Comparison of ENCODE assay signal across 19 mouse cellular contexts in the genomic region with DNA sequence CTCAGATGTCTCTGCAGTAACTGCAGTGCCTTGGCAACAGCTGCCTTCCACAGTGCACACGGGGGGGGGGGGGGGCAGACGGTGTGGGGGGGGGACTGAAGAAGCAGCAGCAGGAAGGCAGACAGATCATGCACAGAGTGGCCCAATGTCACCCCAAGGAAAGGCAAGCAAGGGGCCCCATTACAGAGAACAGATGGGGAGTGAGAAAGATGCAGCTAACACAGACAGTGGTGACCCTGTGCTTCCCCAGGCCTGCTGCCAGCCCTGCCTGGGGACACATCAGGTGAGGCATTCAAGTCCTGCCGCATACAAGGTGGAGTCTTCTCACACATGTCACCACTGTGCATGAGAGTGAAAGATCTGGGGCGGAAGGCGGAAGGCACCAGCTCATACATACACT.
DNase-seq lines count a peak whose midpoint lies in the region; ATAC-seq and TF ChIP-seq lines count a peak whose summit lies in the region.
"Had no signal": no experiment of that assay in that cellular context is flagged by ENCODE, and none has a peak within 500 bp of the region (broad histone marks: within the 10 kb centered on the region; RNA-seq: fewer than 3 reads in every experiment).

No protein-coding gene starts in this region.

- peaks cover 8% of the 10 kb centered on the region; the same call in 1 of the 2 replicates for H3K4me1 ChIP-seq in megakaryocyte, embryonic 14.5 days
- peaks cover 9% of the 10 kb centered on the region; the same call in 1 of the 2 replicates for H3K4me1 ChIP-seq in hindbrain, embryonic 14.5 days (replicated peaks; ENCODE audit: control insufficient read depth, insufficient read depth, low read length)
- peaks cover 3% of the 10 kb centered on the region; the same call in 1 of the 2 replicates for H3K4me1 ChIP-seq in stomach, postnatal 0 days (replicated peaks; ENCODE audit: control insufficient read depth, insufficient read depth)
- H3K4me1 ChIP-seq: embryonic facial prominence, embryonic 12.5 days had no signal

- H3K4me2 ChIP-seq in hindbrain, embryonic 14.5 days (replicated peaks): no peak overlapping the region
- no peak overlapping the region for H3K4me2 ChIP-seq in stomach, postnatal 0 days (replicated peaks; ENCODE audit: low read depth)
- H3K4me2 ChIP-seq: embryonic facial prominence, embryonic 12.5 days; midbrain, embryonic 12.5 days had no signal

- peak; percentile 89 for DNase-seq in heart, adult 11 months
- DNase-seq in heart, adult 8-10 months (ENCODE audit: low spot score): no peak
- no peak for DNase-seq in hindbrain, embryonic 14.5 days (ENCODE audit: low spot score)
- no peak for DNase-seq in stomach, postnatal 0 days (ENCODE audit: low spot score)
- DNase-seq in embryo, embryonic 10 days (ENCODE audit: low spot score): no peak
- DNase-seq: adrenal gland, postnatal 10 days; B cell, adult 2 months; cerebellum, adult 18-20 months; layer of hippocampus, postnatal 36 days; liver; lung, adult 18-20 months; right cerebral cortex, postnatal 25 days; thymus, postnatal 36 days had no signal

- H3K27ac ChIP-seq in hindbrain, embryonic 14.5 days: no peak overlapping the region
- H3K27ac ChIP-seq in stomach, postnatal 0 days (replicated peaks): no peak overlapping the region
- H3K27ac ChIP-seq: embryonic facial prominence, embryonic 12.5 days; midbrain, embryonic 12.5 days had no signal

- no peak for ATAC-seq in megakaryocyte, adult 5-6 weeks (ENCODE audit: poor library complexity, severe bottlenecking)
- ATAC-seq in hindbrain, embryonic 14.5 days (ENCODE audit: low FRiP score): peak; percentile 29; the same call in 1 of the 2 replicates
- ATAC-seq in stomach, postnatal 0 days (ENCODE audit: low FRiP score, low TSS enrichment): peak; percentile 8; the same call in 1 of the 2 replicates
- ATAC-seq: intestine, embryonic 16.5 days had no signal

- no peak for TF ChIP-seq CTCF in stomach, postnatal 0 days (IDR thresholded peaks at IDR 0.05; ENCODE audit: low read depth)

- H3K27me3 ChIP-seq in megakaryocyte, embryonic 14.5 days (replicated peaks): peaks cover 7% of the 10 kb centered on the region
- no peaks in the 10 kb centered on the region for H3K27me3 ChIP-seq in hindbrain, embryonic 14.5 days (ENCODE audit: control insufficient read depth, insufficient read depth, low read length)
- no peaks in the 10 kb centered on the region for H3K27me3 ChIP-seq in stomach, postnatal 0 days (ENCODE audit: control insufficient read depth, insufficient read depth, low read length)
- H3K27me3 ChIP-seq: embryonic facial prominence, embryonic 12.5 days; midbrain, embryonic 12.5 days had no signal

- no peak for TF ChIP-seq EP300 in stomach, postnatal 0 days (optimal IDR thresholded peaks at IDR 0.05)

- no peaks in the 10 kb centered on the region for H3K36me3 ChIP-seq in megakaryocyte, embryonic 14.5 days (replicated peaks; ENCODE audit: low read length)
- peaks cover 9% of the 10 kb centered on the region for H3K36me3 ChIP-seq in hindbrain, embryonic 14.5 days (replicated peaks; ENCODE audit: control insufficient read depth, insufficient read depth)
- H3K36me3 ChIP-seq in stomach, postnatal 0 days (ENCODE audit: control insufficient read depth, insufficient read depth, low read length): no peaks in the 10 kb centered on the region
- H3K36me3 ChIP-seq: embryonic facial prominence, embryonic 12.5 days; midbrain, embryonic 12.5 days had no signal

- H3K9me3 ChIP-seq in megakaryocyte, embryonic 14.5 days: 0 out of 2 replicates have a peak, but pooled peaks cover 15% of the 10 kb centered on the region
- H3K9me3 ChIP-seq in hindbrain, embryonic 14.5 days (ENCODE audit: control insufficient read depth, low read length): peaks cover 8% of the 10 kb centered on the region
- H3K9me3 ChIP-seq in stomach, postnatal 0 days (ENCODE audit: control insufficient read depth, low read length): no peaks in the 10 kb centered on the region

- no peak overlapping the region for H3K9ac ChIP-seq in hindbrain, embryonic 14.5 days
- no peak overlapping the region for H3K9ac ChIP-seq in stomach, postnatal 0 days (ENCODE audit: low read length)
- H3K9ac ChIP-seq: embryonic facial prominence, embryonic 12.5 days; midbrain, embryonic 12.5 days had no signal

- H3K4me3 ChIP-seq in megakaryocyte, embryonic 14.5 days (replicated peaks): peak overlapping the region; percentile 2
- no peak overlapping the region for H3K4me3 ChIP-seq in hindbrain, embryonic 14.5 days (replicated peaks; ENCODE audit: low read length)
- no peak overlapping the region for H3K4me3 ChIP-seq in stomach, postnatal 0 days (ENCODE audit: low read depth, low read length)
- H3K4me3 ChIP-seq: embryonic facial prominence, embryonic 12.5 days; midbrain, embryonic 12.5 days; myocyte had no signal

- WGBS in hindbrain, embryonic 14.5 days: 62% methylated on average over 5 of the region's 5 CpGs
- WGBS in stomach, postnatal 0 days: 68% methylated on average over 4 of the region's 5 CpGs
